Mouse (Mus musculus) forebrain, embryonic 16.5 days (tissue): ENCODE data around the gene Trarg1. TPM values are rescaled to one million over a fixed set of nuclear protein-coding genes. Genes with fewer than 3 reads are reported as not detected.

Experiments used
- ATAC-seq: fragments of 200-750 bp; cut with Nextera tagmentation; 2 replicates; pipeline ENCODE4 v1.8.0; 2017; ENCODE audit warnings: mild to moderate bottlenecking, moderate library complexity
- H3K27ac ChIP-seq: fragments of 300-500 bp; sonication (generic); 2 replicates; pipeline ENCODE4 v1.5.1; 2014; ENCODE audit warnings: low read length, control low read depth
- H3K27me3 ChIP-seq: fragments of 300-500 bp; sonication (generic); replicated peaks from 2 replicates; pipeline ENCODE4 v1.6.1; 2014; ENCODE audit warnings: low read length; ENCODE audit not compliant: control insufficient read depth, insufficient read depth
- H3K36me3 ChIP-seq: fragments of 300-500 bp; sonication (generic); 2 replicates; pipeline ENCODE4 v1.6.1; 2014; ENCODE audit not compliant: control insufficient read depth, insufficient read depth
- H3K4me1 ChIP-seq: fragments of 300-500 bp; sonication (generic); replicated peaks from 2 replicates; pipeline ENCODE4 v1.6.1; 2014; ENCODE audit warnings: low read length; ENCODE audit not compliant: control insufficient read depth, insufficient read depth
- H3K4me2 ChIP-seq: fragments of 300-500 bp; sonication (generic); 2 replicates; pipeline ENCODE4 v1.6.1; 2014; ENCODE audit warnings: mild to moderate bottlenecking, low read length, control low read depth
- H3K4me3 ChIP-seq: fragments of 300-500 bp; sonication (generic); replicated peaks from 2 replicates; pipeline ENCODE4 v1.5.1; 2014; ENCODE audit warnings: mild to moderate bottlenecking, low read length, control low read depth
- H3K9ac ChIP-seq: fragments of 300-500 bp; sonication (generic); replicated peaks from 2 replicates; pipeline ENCODE4 v1.6.1; 2014; ENCODE audit warnings: low read depth, low read length, control low read depth
- H3K9me3 ChIP-seq: fragments of 300-500 bp; sonication (generic); 2 replicates; pipeline ENCODE4 v1.6.1; 2016; ENCODE audit warnings: low read length; ENCODE audit not compliant: control insufficient read depth
- WGBS: fragments of 180-500 bp; shearing (Covaris S2); extraction: QIAGEN DNeasy Blood & Tissue Kit; methylation state at CpG from one replicate; pipeline ENCODE4 v1.1.7; 2014; 5-methylcytosine and 5-hydroxymethylcytosine counted together
- polyA plus RNA-seq: library from polyadenylated mRNA; unstranded; fragments of >200 nt; fragmentation: Nextera tagmentation; extraction: Ambion mirVana; gene quantifications from 2 replicates; pipeline ENCODE4 v1.2.1, GENCODE M21; 2015

The Trarg1 gene
- polyA plus RNA-seq, 1 experiment from 2014 or later = 0.27 TPM

DNA sequence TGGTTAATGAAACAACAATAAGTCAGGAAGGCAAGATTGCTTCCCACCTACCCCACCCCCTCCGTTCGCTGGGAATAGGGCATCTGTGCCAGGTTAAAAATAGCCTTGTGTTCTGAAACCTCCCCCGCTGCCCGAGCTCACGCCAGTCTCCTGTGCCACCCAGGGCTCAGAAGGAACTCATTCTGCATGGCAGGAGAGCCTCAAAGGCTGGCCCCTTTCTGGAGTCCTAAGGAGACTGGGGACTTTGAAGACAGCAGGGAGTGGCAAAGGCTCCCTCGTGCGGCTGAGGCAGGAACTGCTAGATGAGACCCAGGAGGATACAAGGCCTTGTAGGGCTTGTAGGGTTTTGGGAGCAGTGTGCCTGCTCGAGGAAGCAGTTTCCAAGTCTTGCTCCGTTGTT is 32.1 kb upstream of the Trarg1 start:
- Histone ChIP-seq H3K9me3 (no peaks in the 10 kb centered on the region), H3K27me3 (peaks cover 14% of the 10 kb centered on the region; the same call in 1 of the 2 replicates), H3K4me1 (peaks cover 22% of the 10 kb centered on the region), H3K9ac (no peak overlapping the region), H3K4me3 (peak overlapping the region; percentile 13; the same call in 1 of the 2 replicates), H3K4me2 (peak overlapping the region; percentile 40), H3K27ac (peak overlapping the region; percentile 41; the same call in 1 of the 2 replicates), H3K36me3 (no peaks in the 10 kb centered on the region)
- peak; percentile 79 for ATAC-seq
- WGBS = 5% methylated on average over 9 of the region's 9 CpGs

DNA sequence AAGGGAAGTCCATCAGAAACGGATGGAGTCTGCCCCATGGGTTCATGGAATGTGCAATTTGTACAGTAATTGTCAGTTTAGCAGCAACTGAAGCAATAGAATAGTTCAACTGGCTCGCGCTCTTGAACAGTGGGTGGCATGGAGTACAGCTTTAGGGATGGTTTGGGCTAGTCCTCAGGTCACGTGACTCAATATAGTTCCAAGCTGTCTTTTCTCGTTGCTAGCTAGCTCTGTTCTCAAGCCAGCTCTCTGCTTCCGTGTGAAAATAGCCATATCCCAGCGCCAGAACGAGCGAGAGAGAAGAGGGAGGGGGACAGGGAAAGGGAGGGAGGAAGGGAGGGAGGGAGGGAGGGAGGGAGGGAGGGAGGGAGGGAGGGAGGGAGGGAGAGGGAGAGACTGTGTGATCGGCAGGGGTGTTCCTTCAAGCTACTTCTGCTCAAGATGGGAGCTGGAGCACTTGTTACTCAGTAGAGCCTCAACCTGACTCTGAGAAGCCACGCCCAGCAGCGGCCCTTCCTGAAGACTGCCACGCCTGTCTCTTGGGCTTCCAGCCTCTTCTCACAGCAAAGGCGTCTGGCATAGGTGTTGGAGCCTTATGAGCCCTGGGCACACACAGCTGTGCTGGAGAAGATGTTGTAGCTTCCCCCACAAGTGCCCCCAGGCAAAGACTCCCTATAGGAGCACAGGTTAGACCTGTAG is 28.6 kb upstream of the Trarg1 start:
- Histone ChIP-seq H3K4me3 (no peak overlapping the region), H3K4me1 (peaks cover 13% of the 10 kb centered on the region), H3K36me3 (no peaks in the 10 kb centered on the region), H3K27ac (no peak overlapping the region), H3K27me3 (peaks cover 15% of the 10 kb centered on the region), H3K4me2 (no peak overlapping the region), H3K9ac (no peak overlapping the region), H3K9me3 (no peaks in the 10 kb centered on the region)
- WGBS = 53% methylated on average over 11 of the region's 14 CpGs
- ATAC-seq = no peak

DNA sequence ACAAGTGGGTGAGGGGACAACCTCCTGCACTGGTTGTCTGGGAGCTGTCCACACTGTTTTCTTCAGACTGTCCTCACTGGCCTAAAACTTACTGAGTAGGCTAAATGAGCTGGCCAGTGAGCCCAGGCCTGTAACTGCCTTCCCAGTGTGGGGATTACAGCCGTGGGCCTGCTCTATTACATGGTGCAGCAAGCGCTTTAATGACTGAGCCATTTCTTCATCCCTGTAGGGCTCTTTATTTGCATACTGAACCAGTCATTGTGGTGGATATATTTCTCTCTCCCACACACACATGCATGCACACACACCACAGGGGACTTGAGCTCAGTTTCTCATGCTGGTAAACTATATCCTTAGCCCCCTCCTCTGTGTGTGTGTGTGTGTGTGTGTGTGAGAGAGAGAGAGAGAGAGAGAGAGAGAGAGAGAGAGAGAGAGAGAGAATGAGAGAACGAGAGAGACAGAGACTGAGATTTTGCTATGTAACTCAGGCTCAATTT is 26.7 kb upstream of the Trarg1 start:
- H3K27me3 ChIP-seq = peaks cover 15% of the 10 kb centered on the region
- H3K9ac ChIP-seq = no peak overlapping the region
- no peak overlapping the region for H3K27ac ChIP-seq
- H3K36me3 ChIP-seq = no peaks in the 10 kb centered on the region
- no peaks in the 10 kb centered on the region for H3K9me3 ChIP-seq
- WGBS = 51% methylated on average over 3 of the region's 3 CpGs
- ATAC-seq = no peak
- H3K4me1 ChIP-seq = no peaks in the 10 kb centered on the region
- no peak overlapping the region for H3K4me2 ChIP-seq
- no peak overlapping the region for H3K4me3 ChIP-seq

DNA sequence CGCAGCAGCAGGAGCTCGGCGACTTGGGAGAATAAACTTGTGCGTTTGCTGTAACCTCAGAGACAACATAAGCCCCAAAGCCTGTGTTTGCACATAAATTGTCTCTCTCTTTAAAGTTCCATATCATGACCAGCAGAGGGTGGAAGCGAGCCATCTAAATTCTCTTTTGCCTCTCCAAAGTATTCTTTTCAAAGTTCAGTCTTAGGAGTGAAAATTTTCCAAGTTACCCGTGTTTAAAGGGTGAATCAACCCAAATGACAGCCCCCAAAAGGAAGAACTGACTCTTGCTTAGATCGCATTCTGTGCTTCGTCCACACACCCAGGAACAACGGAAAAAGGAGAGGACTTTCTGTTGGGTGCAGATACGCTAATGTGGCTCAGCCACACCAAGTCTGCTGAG is 24.5 kb upstream of the Trarg1 start:
- Histone ChIP-seq H3K27me3 (peaks cover 9% of the 10 kb centered on the region), H3K36me3 (no peaks in the 10 kb centered on the region), H3K4me2 (no peak overlapping the region), H3K4me1 (no peaks in the 10 kb centered on the region), H3K27ac (no peak overlapping the region), H3K9ac (no peak overlapping the region), H3K4me3 (no peak overlapping the region), H3K9me3 (no peaks in the 10 kb centered on the region)
- 8% methylated on average over 10 of the region's 10 CpGs for WGBS
- ATAC-seq = no peak

DNA sequence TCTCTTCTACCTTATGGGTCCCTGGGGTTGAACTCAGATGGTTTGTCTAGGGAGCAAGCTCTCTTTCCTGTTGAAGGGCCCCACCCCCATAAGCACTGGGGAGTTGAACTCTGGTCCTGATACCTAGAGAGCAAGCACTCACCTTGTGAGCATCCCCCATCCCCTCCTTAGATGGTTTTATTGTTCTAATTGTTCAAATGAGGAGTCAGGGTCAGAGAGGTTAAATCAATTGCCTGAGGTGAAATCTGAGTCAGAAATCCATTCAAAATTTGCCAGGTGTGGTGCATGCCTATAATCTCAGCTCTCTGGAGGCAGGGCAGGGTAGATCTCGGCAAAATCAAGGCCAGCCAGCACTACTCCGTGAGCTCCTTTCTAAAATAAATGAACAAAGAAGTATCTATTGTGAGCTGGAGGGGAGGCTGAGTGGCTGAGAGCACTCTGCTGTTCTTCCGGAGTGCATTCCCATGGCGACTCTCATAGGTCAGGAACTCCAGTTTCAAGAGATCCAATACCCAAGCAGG is 22.1 kb upstream of the Trarg1 start:
- 34% methylated on average over 4 of the region's 4 CpGs for WGBS
- H3K4me2 ChIP-seq = no peak overlapping the region
- no peak for ATAC-seq

DNA sequence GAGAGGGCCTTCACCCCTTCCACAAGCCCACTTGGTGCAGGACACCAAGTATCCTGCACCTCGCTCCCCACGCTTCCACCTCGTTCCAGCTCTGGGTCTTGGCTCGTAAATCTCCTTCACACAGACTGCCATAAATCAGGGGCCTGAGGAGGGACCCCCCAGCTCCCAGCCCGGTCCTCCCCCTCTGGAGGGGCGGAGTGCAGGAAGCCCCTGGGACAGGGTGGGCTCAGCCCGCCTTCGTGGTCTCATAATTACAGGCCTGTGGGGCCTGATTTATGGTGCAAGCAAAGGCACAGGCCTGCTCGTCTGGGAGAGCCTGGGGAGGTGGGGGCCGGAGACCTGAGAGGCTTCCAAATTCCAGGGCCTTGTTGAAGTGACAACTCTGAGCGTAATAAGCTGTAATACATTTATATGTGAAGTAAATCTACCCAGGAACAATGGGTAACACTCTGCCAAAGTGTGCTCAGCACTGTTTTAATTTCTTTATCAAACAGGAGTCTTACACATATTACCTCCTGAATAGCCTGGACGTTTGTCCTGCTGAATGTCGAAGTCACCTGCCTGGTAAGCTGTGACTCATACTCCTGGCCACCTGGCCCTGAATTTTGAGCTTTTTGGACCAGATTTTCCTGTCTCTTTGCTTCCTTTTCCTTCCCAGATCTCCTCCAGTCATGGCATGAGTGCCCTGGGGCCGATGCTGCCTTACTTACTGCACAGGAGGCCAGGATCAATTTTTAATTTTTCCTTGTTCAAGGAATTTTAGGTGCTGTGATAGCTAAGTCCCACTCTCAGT is 20.3 kb upstream of the Trarg1 start:
- no peak overlapping the region for H3K27ac ChIP-seq
- ATAC-seq = no peak

More for the DNA sequence above, 22.1 kb upstream of the Trarg1 start:
- Histone ChIP-seq H3K9me3 (no peaks in the 10 kb centered on the region), H3K36me3 (no peaks in the 10 kb centered on the region), H3K4me1 (no peaks in the 10 kb centered on the region), H3K27ac (no peak overlapping the region), H3K9ac (no peak overlapping the region), H3K27me3 (peaks cover 3% of the 10 kb centered on the region), H3K4me3 (no peak overlapping the region)

DNA sequence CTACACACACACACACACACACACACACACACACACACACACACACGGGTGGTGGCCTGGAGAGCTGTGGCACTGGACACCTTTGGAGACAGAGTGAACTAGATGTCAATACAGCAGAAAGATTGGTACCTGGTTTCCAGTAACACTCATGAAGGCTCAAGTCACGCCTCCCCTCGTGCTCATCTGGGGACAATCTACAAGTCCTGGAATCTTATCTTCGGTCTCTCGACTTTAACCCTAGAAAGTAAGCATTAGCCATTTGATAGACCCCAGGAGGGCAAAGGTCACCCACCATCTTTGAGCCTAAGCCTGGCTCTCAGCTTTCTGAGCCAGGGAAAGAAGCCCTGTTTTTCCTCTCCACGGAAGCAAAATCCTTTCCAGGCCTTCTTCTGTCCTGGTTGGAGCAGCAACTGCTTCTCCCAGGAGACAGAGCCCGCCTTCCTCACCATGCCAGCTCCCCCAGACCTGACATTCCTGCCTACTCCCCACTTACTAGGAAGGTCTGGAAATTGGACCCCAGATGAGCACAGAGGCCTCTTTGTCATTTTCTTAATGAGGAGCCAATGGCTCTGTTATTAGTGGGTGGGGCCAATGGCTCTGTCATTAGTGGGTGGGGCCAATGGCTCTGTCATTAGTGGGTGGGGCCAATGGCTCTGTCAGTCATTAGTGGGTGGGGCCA is 17.7 kb upstream of the Trarg1 start:
- WGBS = 77% methylated on average over 7 of the region's 7 CpGs
- H3K27ac ChIP-seq = no peak overlapping the region
- H3K27me3 ChIP-seq = peaks cover 26% of the 10 kb centered on the region
- H3K4me3 ChIP-seq = no peak overlapping the region
- no peaks in the 10 kb centered on the region for H3K9me3 ChIP-seq
- H3K4me2 ChIP-seq = no peak overlapping the region
- no peak for ATAC-seq
- no peaks in the 10 kb centered on the region for H3K36me3 ChIP-seq
- H3K4me1 ChIP-seq = peaks cover 5% of the 10 kb centered on the region
- H3K9ac ChIP-seq = no peak overlapping the region

More for the DNA sequence above, 20.3 kb upstream of the Trarg1 start:
- H3K4me2 ChIP-seq = no peak overlapping the region
- H3K27me3 ChIP-seq = peaks cover 6% of the 10 kb centered on the region
- H3K9ac ChIP-seq = no peak overlapping the region
- H3K4me3 ChIP-seq = no peak overlapping the region
- H3K4me1 ChIP-seq = no peaks in the 10 kb centered on the region
- H3K36me3 ChIP-seq = no peaks in the 10 kb centered on the region
- H3K9me3 ChIP-seq = no peaks in the 10 kb centered on the region
- 80% methylated on average over 14 of the region's 14 CpGs for WGBS

DNA sequence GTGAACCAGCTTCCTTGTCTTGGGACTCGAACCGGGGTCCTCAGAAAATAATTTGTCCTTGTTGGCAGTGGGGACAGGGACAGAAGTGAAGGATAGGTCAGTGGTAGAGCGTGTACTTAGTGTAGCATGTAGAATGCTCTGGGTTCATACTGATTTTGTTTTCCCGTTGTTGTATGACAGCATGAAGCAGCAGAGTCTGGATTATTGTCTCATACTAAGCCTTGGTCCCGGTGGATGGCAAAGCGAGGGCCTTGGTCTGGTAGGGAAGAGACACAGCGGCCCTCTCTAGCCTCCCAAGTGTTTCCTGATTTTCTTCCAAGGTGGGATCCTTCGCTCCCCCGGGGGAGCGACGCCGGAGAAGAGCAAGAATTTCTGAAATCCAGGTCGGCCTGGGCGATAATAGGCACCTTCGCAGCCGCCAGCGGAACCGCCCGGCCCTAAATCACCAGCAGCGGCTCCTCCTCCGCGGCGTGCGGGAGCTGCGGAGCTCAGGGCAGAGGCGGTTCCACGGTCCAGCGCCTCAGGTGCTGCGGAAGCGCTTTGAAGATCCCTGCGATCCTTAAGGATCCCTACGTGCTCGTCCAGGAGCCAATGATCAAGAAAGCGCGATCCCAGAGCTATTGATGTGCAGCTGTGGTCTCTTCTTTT is 13.5 kb upstream of the Trarg1 start:
- Histone ChIP-seq H3K9ac (peak overlapping the region; percentile 59), H3K4me2 (peak overlapping the region; percentile 65), H3K27me3 (peaks cover 60% of the 10 kb centered on the region), H3K27ac (no peak overlapping the region), H3K4me3 (peak overlapping the region; percentile 42), H3K9me3 (no peaks in the 10 kb centered on the region), H3K4me1 (peaks cover 5% of the 10 kb centered on the region), H3K36me3 (no peaks in the 10 kb centered on the region)
- WGBS = 8% methylated on average over 35 of the region's 35 CpGs
- no peak for ATAC-seq
